Mouse (Mus musculus) CH12.LX (cell line): ENCODE results near the gene Ifitm7. TPM values are rescaled to one million over a fixed set of nuclear protein-coding genes. Genes with fewer than 3 reads are reported as not detected.

Experiments
- DNase-seq: peaks from one replicate; pipeline ENCODE4 v3.0.0-alpha.2; 2013; ENCODE audit errors: extremely low read depth
- H3K27ac ChIP-seq: 2 replicates; pipeline ENCODE4 v1.5.1; 2012; ENCODE audit warnings: low read depth, mild to moderate bottlenecking, control low read depth, moderate library complexity; ENCODE audit not compliant: insufficient read depth
- H3K27me3 ChIP-seq: replicated peaks from 2 replicates; pipeline ENCODE3; 2012; ENCODE audit warnings: inconsistent platforms
- H3K36me3 ChIP-seq, 2 experiments: replicated peaks in 1 of 2; 2 replicates each; pipeline versions ENCODE3 to v1.6.1; 2012; ENCODE audit warnings: inconsistent platforms in 1 of 2, low read length in 1 of 2, mild to moderate bottlenecking in 1 of 2, mixed read lengths in 1 of 2, moderate library complexity in 1 of 2; ENCODE audit not compliant: control insufficient read depth in 1 of 2, insufficient read depth in 1 of 2
- H3K4me1 ChIP-seq, 2 experiments: 2 replicates each; pipeline ENCODE4 v1.6.1; 2012; ENCODE audit warnings: inconsistent platforms in 1 of 2, moderate library complexity in 1 of 2; ENCODE audit not compliant: insufficient read depth in 2 of 2, control insufficient read depth in 1 of 2
- H3K4me2 ChIP-seq: 2 replicates; pipeline ENCODE4 v1.6.1; 2012; ENCODE audit warnings: low read depth, mild to moderate bottlenecking, control low read depth; ENCODE audit not compliant: poor library complexity, insufficient read depth, severe bottlenecking
- H3K4me3 ChIP-seq, 3 experiments: fragments of 150-350 bp in 1 of 3; sonication (generic) in 1 of 3; replicated peaks in 1 of 3; 2 replicates each; pipeline versions ENCODE3 to v1.5.1; 2011 to 2012; ENCODE audit warnings: low read depth in 2 of 3, low read length in 2 of 3, mild to moderate bottlenecking in 2 of 3, moderate library complexity in 2 of 3, control low read depth in 1 of 3, improper control_type of control experiment in 1 of 3, inconsistent platforms in 1 of 3, mixed read lengths in 1 of 3; ENCODE audit not compliant: poor library complexity in 1 of 3
- H3K79me2 ChIP-seq: replicated peaks from 2 replicates; pipeline ENCODE4 v1.6.1; 2012; ENCODE audit warnings: mild to moderate bottlenecking, moderate library complexity; ENCODE audit not compliant: control insufficient read depth, poor library complexity, insufficient read depth, severe bottlenecking; ENCODE audit errors: extremely low read depth
- H3K9ac ChIP-seq: 2 replicates; pipeline ENCODE4 v1.6.1; 2012; ENCODE audit warnings: low read depth, mild to moderate bottlenecking, control low read depth, moderate library complexity; ENCODE audit not compliant: insufficient read depth
- H3K9me3 ChIP-seq: replicated peaks from 2 replicates; pipeline ENCODE3; 2012; ENCODE audit warnings: low read length, inconsistent platforms, mixed read lengths
- CHD2 ChIP-seq: IDR thresholded peaks from 2 replicates; pipeline ENCODE4 v1.6.1; 2011; ENCODE audit warnings: low read length, improper control_type of control experiment
- CTCF ChIP-seq, 2 experiments: IDR thresholded peaks in 1 of 2; conservative IDR thresholded peaks in 1 of 2; 2 replicates each; pipeline ENCODE4 v1.5.1; 2011 to 2012; ENCODE audit warnings: low read depth in 2 of 2, low read length in 2 of 2, improper control_type of control experiment in 1 of 2, inconsistent platforms in 1 of 2, mild to moderate bottlenecking in 1 of 2, moderate library complexity in 1 of 2
- ELF1 ChIP-seq: IDR thresholded peaks from 2 replicates; pipeline ENCODE4 v1.6.1; 2014; ENCODE audit warnings: low read depth, mild to moderate bottlenecking, inconsistent platforms, low read length, improper control_type of control experiment
- ETS1 ChIP-seq: conservative IDR thresholded peaks from 2 replicates; pipeline ENCODE4 v1.6.1; 2012; ENCODE audit warnings: low read depth, mild to moderate bottlenecking, inconsistent platforms, low read length, improper control_type of control experiment, moderate library complexity
- GABPA ChIP-seq: IDR thresholded peaks from 2 replicates; pipeline ENCODE4 v1.6.1; 2012; ENCODE audit warnings: low read depth, low read length, improper control_type of control experiment, inconsistent platforms; ENCODE audit not compliant: insufficient replicate concordance
- HCFC1 ChIP-seq: IDR thresholded peaks from 2 replicates; pipeline ENCODE4 v1.6.1; 2012; ENCODE audit warnings: low read depth, mild to moderate bottlenecking, inconsistent platforms, low read length, improper control_type of control experiment
- KAT2A ChIP-seq: IDR thresholded peaks from 2 replicates; pipeline ENCODE4 v1.6.1; 2012; ENCODE audit warnings: low read length, improper control_type of control experiment, inconsistent platforms; ENCODE audit not compliant: insufficient replicate concordance
- MAFK ChIP-seq: IDR thresholded peaks from 2 replicates; pipeline ENCODE4 v1.6.1; 2011; ENCODE audit warnings: low read length, improper control_type of control experiment; ENCODE audit not compliant: insufficient replicate concordance
- MAX ChIP-seq: IDR thresholded peaks from 2 replicates; pipeline ENCODE4 v1.6.1; 2011; ENCODE audit warnings: low read length, improper control_type of control experiment
- MAZ ChIP-seq: IDR thresholded peaks from 2 replicates; pipeline ENCODE4 v1.6.1; 2012; ENCODE audit warnings: low read depth, mild to moderate bottlenecking, inconsistent platforms, low read length, improper control_type of control experiment, moderate library complexity
- MEF2A ChIP-seq: IDR thresholded peaks from 2 replicates; pipeline ENCODE4 v1.6.1; 2014; ENCODE audit warnings: low read depth, mild to moderate bottlenecking, inconsistent platforms, low read length, improper control_type of control experiment, borderline replicate concordance
- MXI1 ChIP-seq: IDR thresholded peaks from 2 replicates; pipeline ENCODE4 v1.6.1; 2011; ENCODE audit warnings: mild to moderate bottlenecking, low read depth, low read length, improper control_type of control experiment
- MYC ChIP-seq: IDR thresholded peaks from 2 replicates; pipeline ENCODE4 v1.6.1; 2011; ENCODE audit warnings: low read depth, mild to moderate bottlenecking, improper control_type of control experiment, low read length
- NRF1 ChIP-seq: IDR thresholded peaks from 2 replicates; pipeline ENCODE4 v1.6.1; 2014; ENCODE audit warnings: low read depth, mild to moderate bottlenecking, inconsistent platforms, low read length, improper control_type of control experiment, moderate library complexity
- PAX5 ChIP-seq: IDR thresholded peaks from 2 replicates; pipeline ENCODE4 v1.6.1; 2012; ENCODE audit warnings: low read length, inconsistent platforms, mixed read lengths
- POLR2A ChIP-seq: IDR thresholded peaks from 2 replicates; pipeline ENCODE4 v1.6.1; 2011; ENCODE audit warnings: low read depth, mild to moderate bottlenecking, improper control_type of control experiment, low read length
- POLR2AphosphoS2 ChIP-seq: IDR thresholded peaks from 2 replicates; pipeline ENCODE4 v1.6.1; 2011; ENCODE audit warnings: low read depth, low read length, improper control_type of control experiment
- SIN3A ChIP-seq: IDR thresholded peaks from 2 replicates; pipeline ENCODE4 v1.6.1; 2012; ENCODE audit warnings: low read length, improper control_type of control experiment, inconsistent platforms
- SMC3 ChIP-seq: IDR thresholded peaks from 2 replicates; pipeline ENCODE4 v1.6.1; 2011; ENCODE audit warnings: low read depth, low read length, improper control_type of control experiment
- TBP ChIP-seq: conservative IDR thresholded peaks from 2 replicates; pipeline ENCODE4 v1.6.1; 2011; ENCODE audit warnings: low read depth, low read length, improper control_type of control experiment
- TCF12 ChIP-seq: IDR thresholded peaks from 2 replicates; pipeline ENCODE4 v1.6.1; 2014; ENCODE audit warnings: low read depth, mild to moderate bottlenecking, inconsistent platforms, low read length, improper control_type of control experiment
- USF2 ChIP-seq: conservative IDR thresholded peaks from 2 replicates; pipeline ENCODE4 v1.6.1; 2011; ENCODE audit warnings: low read depth, low read length, improper control_type of control experiment
- ZC3H11A ChIP-seq: IDR thresholded peaks from 2 replicates; pipeline ENCODE4 v1.6.1; 2012; ENCODE audit warnings: low read depth, mild to moderate bottlenecking, inconsistent platforms, low read length, improper control_type of control experiment
- ZMIZ1 ChIP-seq: IDR thresholded peaks from 2 replicates; pipeline ENCODE4 v1.6.1; 2012; ENCODE audit warnings: low read depth, mild to moderate bottlenecking, inconsistent platforms, low read length, improper control_type of control experiment
- dilution Hi-C: fragments of 300-500 bp; cut with MboI; formaldehyde crosslinking; loops from 2 replicates; pipeline ENCODE4 v1.14.3; 2020; ENCODE audit warnings: low sequenced_read_pairs; ENCODE audit not compliant: extremely low pct_unique_long_range_greater_than_20kb, extremely low pct_ligation_motif_present
- in situ Hi-C: fragments of 300-500 bp; cut with MboI; formaldehyde crosslinking; loops from 3 replicates; pipeline ENCODE4 v1.14.3; 2019; ENCODE audit warnings: low sequenced_read_pairs, low pct_ligation_motif_present, low pct_unique_long_range_greater_than_20kb, mixed read lengths
- polyA plus RNA-seq: library from polyadenylated mRNA; unstranded; fragments of >175 nt; gene quantifications from 2 replicates; pipeline ENCODE4 v1.2.1, GENCODE M21; 2012; ENCODE audit warnings: low read depth; ENCODE audit not compliant: insufficient read length
- total RNA-seq, 2 experiments: library from RNA; depleted of rRNA; stranded (reverse); fragments of 300-350 nt in 1 of 2; fragments of >200 nt in 1 of 2; gene quantifications; 2 replicates each; pipeline ENCODE4 v1.2.3; 2012 to 2014

Gene Ifitm7
- total and polyA plus RNA-seq, 3 experiments = not detected

- H3K27ac ChIP-seq = no peak overlapping the region
- peaks cover 0 to 18% of the 10 kb centered on the region in 2 experiments; a peak in 2 of 4 replicates for H3K4me1 ChIP-seq
- H3K4me3 ChIP-seq = no peak overlapping the region
- dilution Hi-C loops (no loop called here), in situ Hi-C loops (no loop called here)
- no peaks in the 10 kb centered on the region for H3K79me2 ChIP-seq
- DNase-seq = no peak
- no peak for TF ChIP-seq MEF2A
- no peak for TF ChIP-seq USF2
- no peak for TF ChIP-seq TBP
- no peak for TF ChIP-seq CHD2
- peak; percentile 15; the same call in 1 of the 2 replicates for TF ChIP-seq MAFK
- no peak for TF ChIP-seq NRF1
- TF ChIP-seq ETS1 = no peak
- TF ChIP-seq MXI1 = no peak
- H3K9ac ChIP-seq = no peak overlapping the region
- no peaks in the 10 kb centered on the region for H3K36me3 ChIP-seq
- no peaks in the 10 kb centered on the region for H3K27me3 ChIP-seq
- H3K9me3 ChIP-seq = no peaks in the 10 kb centered on the region
- no peak overlapping the region for H3K4me2 ChIP-seq
Measured at GRCm38 (mm10) chr16:13962053-13962452, 24.6 kb downstream of the Ifitm7 start.

DNA sequence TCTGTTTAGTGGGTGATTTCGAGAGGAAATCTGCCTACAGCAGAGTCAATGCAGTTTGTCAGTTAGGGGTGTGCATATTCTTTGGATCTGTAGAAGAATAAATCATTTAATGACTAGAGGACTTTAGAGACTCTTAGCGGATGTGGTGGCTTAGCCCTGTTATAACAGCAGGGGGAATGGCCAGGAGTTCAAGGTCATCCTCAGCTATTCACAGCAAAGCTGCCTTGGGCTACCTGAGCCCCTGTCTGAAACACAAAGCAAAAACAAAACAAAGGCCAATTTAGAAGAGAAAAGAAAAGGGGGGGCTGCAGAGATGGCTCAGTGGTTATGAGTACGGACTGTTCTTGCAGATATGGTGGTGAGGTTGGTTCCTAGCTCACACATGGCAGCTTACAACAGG, 35.4 kb downstream of the Ifitm7 start:
- H3K36me3 ChIP-seq = no peaks in the 10 kb centered on the region
- DNase-seq = no peak
- H3K9me3 ChIP-seq = peaks cover 5% of the 10 kb centered on the region
- H3K4me3 ChIP-seq = no peak overlapping the region
- no peak overlapping the region for H3K4me2 ChIP-seq
- H3K79me2 ChIP-seq = no peaks in the 10 kb centered on the region
- no peaks in the 10 kb centered on the region for H3K27me3 ChIP-seq
- in situ Hi-C loops = no loop called here
- H3K27ac ChIP-seq = no peak overlapping the region
- no peak for TF ChIP-seq TCF12
- TF ChIP-seq MXI1 = no peak
- no peak for TF ChIP-seq GABPA
- no peak for TF ChIP-seq MAX
- TF ChIP-seq, all 38 proteins: peak for 0
- Histone ChIP-seq H3K9ac (no peak overlapping the region), H3K4me1 (peaks cover 0 to 4% of the 10 kb centered on the region in 2 experiments; a peak in 1 of 4 replicates)
- dilution Hi-C loops = no loop called here

DNA sequence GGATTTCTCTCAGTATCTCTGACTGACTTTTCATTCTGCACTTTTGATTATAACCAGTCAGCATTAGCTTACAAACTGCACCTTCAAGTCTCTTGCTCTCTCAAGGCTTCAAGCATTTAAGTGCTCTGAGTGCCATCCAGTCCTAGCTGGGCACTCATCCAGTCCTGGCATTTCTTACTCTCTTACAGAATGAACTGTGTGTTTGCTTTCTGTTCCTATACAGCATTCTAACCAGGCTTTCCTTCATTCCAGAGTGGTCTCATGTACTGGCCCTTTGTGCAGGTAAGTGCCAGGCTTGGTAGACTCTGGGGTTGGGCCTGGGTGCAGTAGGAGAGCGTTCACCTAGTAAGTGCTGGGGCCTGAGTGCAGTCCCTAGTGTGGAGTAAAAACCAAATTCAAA, 40.4 kb downstream of the Ifitm7 start:
- Histone ChIP-seq H3K4me1 (peaks cover 0 to 17% of the 10 kb centered on the region in 2 experiments; a peak in 3 of 4 replicates), H3K27me3 (no peaks in the 10 kb centered on the region), H3K4me2 (no peak overlapping the region), H3K27ac (no peak overlapping the region), H3K36me3 (no peaks in the 10 kb centered on the region), H3K9ac (no peak overlapping the region), H3K4me3 (no peak overlapping the region), H3K9me3 (peaks cover 5% of the 10 kb centered on the region), H3K79me2 (no peaks in the 10 kb centered on the region)
- dilution Hi-C loops (no loop called here), in situ Hi-C loops (no loop called here)
- DNase-seq = no peak
- TF ChIP-seq NRF1 (no peak), SIN3A (no peak), MYC (no peak), ZC3H11A (no peak), PAX5 (no peak), TCF12 (no peak), ETS1 (no peak), MAZ (no peak), MAFK (no peak), CTCF (conservative IDR thresholded peaks at IDR 0.05 in 1 of 2, IDR thresholded peaks at IDR 0.05 in 1 of 2; ENCODE audit: low read depth in 2 of 2, low read length in 2 of 2) (no peak), POLR2A (no peak), POLR2AphosphoS2 (no peak), ZMIZ1 (no peak), ELF1 (no peak), SMC3 (no peak), HCFC1 (no peak), KAT2A (no peak)
- TF ChIP-seq, all 38 proteins: peak for 0
